Mouse (Mus musculus) liver, embryonic 16.5 days (tissue): ENCODE measurements at regions not wholly inside any gene's neighbourhood (a gene's known extent, or its start where the extent isn't known, plus 50 kb on each side); places are given as distances from the start of the nearest gene placed in this dataset.
A peak's percentile ranks its signal among the peaks of the same experiment; 100 is the strongest.

Experiments used
- ATAC-seq: fragments of 200-750 bp; cut with Nextera tagmentation; 2 replicates; pipeline ENCODE4 v1.8.0; 2017; ENCODE audit warnings: low read depth, mild to moderate bottlenecking, moderate number of reproducible peaks, moderate library complexity
- H3K27ac ChIP-seq: fragments of 300-500 bp; sonication (generic); 2 replicates; pipeline ENCODE4 v1.5.1; 2014; ENCODE audit warnings: mild to moderate bottlenecking, low read length
- H3K27me3 ChIP-seq: fragments of 300-500 bp; sonication (generic); 2 replicates; pipeline ENCODE4 v1.6.1; 2014; ENCODE audit warnings: low read depth, low read length, mixed read lengths; ENCODE audit not compliant: control insufficient read depth, insufficient read depth
- H3K36me3 ChIP-seq: fragments of 300-500 bp; sonication (generic); 2 replicates; pipeline ENCODE4 v1.6.1; 2014; ENCODE audit warnings: mild to moderate bottlenecking; ENCODE audit not compliant: control insufficient read depth, insufficient read depth
- H3K4me1 ChIP-seq: fragments of 300-500 bp; sonication (generic); 2 replicates; pipeline ENCODE4 v1.6.1; 2014; ENCODE audit warnings: low read depth, low read length, mixed read lengths; ENCODE audit not compliant: control insufficient read depth
- H3K4me2 ChIP-seq: fragments of 300-500 bp; sonication (generic); 2 replicates; pipeline ENCODE4 v1.6.1; 2014; ENCODE audit warnings: low read depth, low read length, mixed read lengths
- H3K4me3 ChIP-seq: fragments of 300-500 bp; sonication (generic); 2 replicates; pipeline ENCODE4 v1.5.1; 2014; ENCODE audit warnings: low read depth, mild to moderate bottlenecking, low read length
- H3K9ac ChIP-seq: fragments of 300-500 bp; sonication (generic); 2 replicates; pipeline ENCODE4 v1.6.1; 2014; ENCODE audit warnings: low read depth, low read length
- H3K9me3 ChIP-seq: fragments of 300-500 bp; sonication (generic); replicated peaks from 2 replicates; pipeline ENCODE4 v1.6.1; 2016; ENCODE audit warnings: low read length; ENCODE audit not compliant: control insufficient read depth
- WGBS: fragments of 180-500 bp; shearing (Covaris S2); extraction: QIAGEN DNeasy Blood & Tissue Kit; methylation state at CpG from one replicate; pipeline ENCODE4 v1.1.7; 2014; ENCODE audit not compliant: insufficient replicate concordance; 5-methylcytosine and 5-hydroxymethylcytosine counted together

DNA sequence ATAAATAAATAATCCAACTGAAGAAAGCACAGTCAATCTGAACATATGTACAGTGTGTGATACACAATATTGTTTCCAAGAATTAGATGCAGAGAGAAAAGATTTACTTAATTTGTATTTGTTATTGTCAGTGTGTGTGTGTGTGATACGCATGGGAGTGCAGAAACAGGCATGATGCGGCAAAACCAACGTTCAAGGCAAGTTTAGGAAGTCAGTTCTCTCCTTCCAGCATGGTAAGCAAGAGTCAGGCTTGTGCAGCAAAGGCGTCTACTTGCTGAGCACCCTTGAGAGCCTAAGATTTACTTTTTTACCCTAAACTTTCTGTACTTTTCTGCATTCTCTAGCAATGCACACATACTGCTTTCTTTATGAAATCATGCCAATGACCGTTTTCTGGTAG is 102.7 kb upstream of the Sstr4 start:
- Histone ChIP-seq H3K4me3 (no peak overlapping the region), H3K27me3 (no peaks in the 10 kb centered on the region), H3K36me3 (no peaks in the 10 kb centered on the region), H3K27ac (no peak overlapping the region), H3K9ac (no peak overlapping the region), H3K4me2 (no peak overlapping the region), H3K4me1 (no peaks in the 10 kb centered on the region), H3K9me3 (no peaks in the 10 kb centered on the region)
- no peak for ATAC-seq
- WGBS: 47% methylated on average over 5 of the region's 5 CpGs

DNA sequence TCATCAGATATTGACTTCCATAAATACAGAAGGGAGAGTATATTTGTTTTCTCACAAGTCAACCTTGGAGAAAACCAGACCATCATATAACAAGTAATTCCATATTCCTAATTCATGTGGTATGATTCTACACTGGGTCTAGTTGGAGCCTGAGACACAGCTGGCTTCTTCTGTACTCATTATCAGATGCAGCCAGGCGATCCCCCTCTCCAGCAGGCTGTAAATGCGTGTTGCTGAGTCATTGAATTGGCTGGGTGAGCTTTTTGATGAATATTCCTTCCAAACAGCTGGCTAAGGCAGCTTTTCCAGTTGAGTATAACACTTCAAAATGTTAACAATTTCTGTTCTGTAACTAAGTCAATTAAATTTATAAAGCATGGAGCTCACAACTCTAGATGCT is 102.2 kb upstream of the Sstr4 start:
- Histone ChIP-seq H3K27me3 (no peaks in the 10 kb centered on the region), H3K4me1 (no peaks in the 10 kb centered on the region), H3K9me3 (no peaks in the 10 kb centered on the region), H3K4me2 (no peak overlapping the region), H3K4me3 (no peak overlapping the region), H3K36me3 (no peaks in the 10 kb centered on the region), H3K9ac (no peak overlapping the region), H3K27ac (no peak overlapping the region)
- 19% methylated on average over 2 of the region's 2 CpGs for WGBS
- peak; percentile 64; the same call in 1 of the 2 replicates for ATAC-seq

DNA sequence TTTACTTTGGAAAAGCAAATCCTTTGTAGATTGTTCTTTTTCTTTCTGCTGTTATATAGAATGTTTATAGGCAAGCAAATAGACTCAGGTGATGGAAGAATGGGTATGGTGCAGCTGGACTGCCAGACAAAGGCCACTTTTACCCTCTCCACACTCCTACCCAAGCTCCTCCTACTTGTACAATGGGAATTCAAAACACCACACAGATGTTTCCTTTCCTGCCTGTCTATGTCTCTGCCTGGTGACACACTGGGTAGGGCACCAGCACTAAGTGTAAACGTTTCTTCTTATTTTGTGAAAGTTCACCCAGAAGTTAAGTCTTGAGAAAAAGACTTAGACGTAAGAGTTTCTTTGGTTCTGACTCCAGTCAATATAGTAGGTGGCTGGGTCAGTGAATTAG is 94.3 kb upstream of the Sstr4 start:
- ATAC-seq: no peak
- Histone ChIP-seq H3K9ac (no peak overlapping the region), H3K4me3 (no peak overlapping the region), H3K4me1 (no peaks in the 10 kb centered on the region), H3K27me3 (no peaks in the 10 kb centered on the region), H3K27ac (no peak overlapping the region), H3K9me3 (no peaks in the 10 kb centered on the region), H3K36me3 (no peaks in the 10 kb centered on the region), H3K4me2 (no peak overlapping the region)
- 39% methylated on average over 2 of the region's 2 CpGs for WGBS

DNA sequence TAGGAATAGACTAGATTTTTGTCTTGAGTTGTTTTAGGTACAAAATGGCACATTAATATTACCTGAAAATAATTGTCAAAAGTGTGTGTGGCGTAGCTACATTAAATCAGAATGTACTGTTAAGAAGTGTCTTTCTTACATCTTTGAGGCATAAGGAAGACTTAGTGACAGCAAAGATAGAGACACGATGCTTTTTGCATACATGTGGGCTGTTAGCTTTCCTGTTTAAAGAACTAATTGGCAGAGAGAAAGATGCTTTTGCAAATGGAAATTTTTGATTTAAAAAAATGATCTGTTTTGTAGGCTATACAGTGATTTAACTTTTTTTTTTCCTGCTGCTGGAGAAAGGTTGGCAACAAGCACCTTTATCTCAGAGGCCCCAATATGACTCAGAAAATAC is 82.9 kb upstream of the Sstr4 start:
- 53% methylated on average over 2 of the region's 2 CpGs for WGBS
- H3K4me2 ChIP-seq: no peak overlapping the region

DNA sequence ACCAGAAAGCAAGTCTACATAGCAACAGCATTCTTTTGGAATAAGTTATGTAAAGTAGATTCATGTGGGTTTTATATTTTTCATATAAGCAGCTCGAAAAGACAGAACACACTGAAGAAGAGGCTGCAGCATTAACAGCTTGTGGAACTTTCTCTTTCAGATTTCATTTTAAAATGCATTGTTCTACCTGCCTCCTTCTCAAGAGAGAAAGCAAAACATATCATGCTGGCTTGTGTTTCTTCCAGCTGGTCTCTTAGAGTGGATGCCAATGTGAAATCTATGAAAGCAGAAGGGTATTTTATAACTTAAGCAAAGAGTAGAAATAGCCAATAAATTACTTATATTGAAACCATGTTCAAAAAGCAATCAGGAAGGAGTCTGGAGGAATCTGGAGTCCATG is 74.2 kb upstream of the Sstr4 start:
- Histone ChIP-seq H3K4me1 (no peaks in the 10 kb centered on the region), H3K9me3 (no peaks in the 10 kb centered on the region), H3K27me3 (no peaks in the 10 kb centered on the region), H3K9ac (no peak overlapping the region), H3K4me2 (no peak overlapping the region), H3K27ac (no peak overlapping the region), H3K36me3 (no peaks in the 10 kb centered on the region), H3K4me3 (no peak overlapping the region)
- WGBS: 38% methylated on average over 1 of the region's 1 CpGs
- ATAC-seq: no peak

More for the DNA sequence above, 82.9 kb upstream of the Sstr4 start:
- Histone ChIP-seq H3K9ac (no peak overlapping the region), H3K36me3 (no peaks in the 10 kb centered on the region), H3K27me3 (no peaks in the 10 kb centered on the region), H3K9me3 (no peaks in the 10 kb centered on the region), H3K4me3 (no peak overlapping the region), H3K27ac (no peak overlapping the region), H3K4me1 (no peaks in the 10 kb centered on the region)
- ATAC-seq: no peak

DNA sequence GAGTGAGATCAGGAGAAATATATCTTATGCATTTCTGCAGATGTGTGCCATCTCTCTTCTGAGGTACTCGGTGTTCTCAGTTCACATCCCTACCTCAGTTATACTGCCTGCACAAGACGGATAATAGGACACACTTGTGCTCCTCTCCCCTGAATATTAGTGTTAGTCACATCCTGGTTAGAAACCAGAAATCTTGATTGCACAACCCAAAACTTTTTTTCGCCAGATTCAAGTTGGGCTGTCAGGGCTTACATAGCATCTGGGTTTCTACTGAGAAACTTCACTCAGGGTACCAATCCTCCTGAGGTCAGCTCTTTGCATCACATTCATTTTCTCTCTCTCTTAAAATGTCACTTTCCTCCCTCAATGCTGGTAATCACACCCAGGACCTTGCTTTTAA is 69.8 kb upstream of the Sstr4 start:
- ATAC-seq: no peak
- Histone ChIP-seq H3K27ac (no peak overlapping the region), H3K36me3 (no peaks in the 10 kb centered on the region), H3K4me2 (no peak overlapping the region), H3K4me3 (no peak overlapping the region), H3K9me3 (no peaks in the 10 kb centered on the region), H3K4me1 (no peaks in the 10 kb centered on the region), H3K9ac (no peak overlapping the region), H3K27me3 (no peaks in the 10 kb centered on the region)
- WGBS: 57% methylated on average over 3 of the region's 3 CpGs

DNA sequence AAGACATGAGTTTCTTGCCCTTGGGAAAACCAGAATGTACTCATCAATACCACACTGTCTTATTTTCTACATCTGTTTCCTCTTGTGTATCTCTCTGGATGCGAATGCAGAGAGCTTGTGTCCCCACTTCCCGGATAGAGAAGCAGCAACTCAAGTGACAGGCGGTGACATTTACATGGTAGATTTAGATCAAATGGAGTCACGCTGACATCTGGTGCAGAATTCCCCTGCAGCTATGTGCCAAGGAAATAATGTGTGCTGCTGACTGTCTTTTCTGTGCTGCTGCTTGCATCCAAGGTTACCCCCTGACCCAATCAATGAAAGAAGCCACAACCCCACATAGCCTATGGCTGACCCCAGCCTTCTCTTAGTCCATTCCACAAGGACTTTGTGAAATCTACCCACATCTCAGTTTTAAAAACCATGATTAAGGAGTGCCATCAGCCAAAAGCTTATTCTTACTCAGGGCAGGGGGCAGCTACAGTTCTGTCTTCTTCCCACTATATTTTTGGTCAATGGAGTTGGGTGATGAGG is 69.2 kb upstream of the Sstr4 start:
- no peaks in the 10 kb centered on the region for H3K36me3 ChIP-seq
- 56% methylated on average over 4 of the region's 4 CpGs for WGBS
- H3K9me3 ChIP-seq: no peaks in the 10 kb centered on the region
- H3K9ac ChIP-seq: no peak overlapping the region
- H3K27ac ChIP-seq: no peak overlapping the region
- no peaks in the 10 kb centered on the region for H3K27me3 ChIP-seq
- no peak for ATAC-seq
- H3K4me3 ChIP-seq: no peak overlapping the region
- H3K4me1 ChIP-seq: no peaks in the 10 kb centered on the region
- no peak overlapping the region for H3K4me2 ChIP-seq

DNA sequence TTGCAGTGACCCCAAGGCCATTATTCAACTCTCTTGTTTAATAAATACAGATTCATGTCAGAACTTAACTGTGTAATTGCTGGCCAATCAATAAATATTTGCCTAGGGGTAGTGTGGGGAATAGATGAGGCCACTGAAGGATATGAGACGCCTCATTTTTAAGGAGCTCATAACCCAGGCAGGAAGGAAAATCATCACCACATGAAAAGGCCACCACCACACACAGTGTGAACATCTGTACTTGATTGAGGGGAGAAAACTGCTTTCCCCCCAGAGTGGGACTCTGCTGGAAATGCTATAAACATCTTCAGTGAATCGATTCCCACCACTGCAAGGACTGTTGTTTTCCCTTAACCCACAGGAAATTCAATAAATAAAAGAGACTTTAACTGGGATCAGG is 68.7 kb upstream of the Sstr4 start:
- no peaks in the 10 kb centered on the region for H3K36me3 ChIP-seq
- ATAC-seq: no peak

DNA sequence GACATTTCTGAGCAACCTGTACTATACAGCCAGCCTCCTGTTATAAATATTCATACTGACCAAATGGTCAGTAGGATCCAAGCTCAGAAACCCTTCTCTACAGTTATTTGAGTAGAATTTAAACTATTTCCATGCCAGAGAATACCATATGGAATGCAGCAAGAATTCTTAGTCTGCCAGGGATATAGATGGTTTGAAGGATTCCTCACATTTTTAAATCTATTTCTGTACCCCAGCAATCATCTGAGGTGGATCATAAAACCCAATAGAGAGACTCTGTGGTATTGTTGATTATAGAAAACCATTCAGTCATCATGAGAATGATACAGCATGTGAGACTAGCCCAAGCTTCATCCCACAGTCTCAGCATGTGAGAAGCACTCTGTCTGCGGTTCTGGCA is 67.6 kb upstream of the Sstr4 start:
- no peak for ATAC-seq
- Histone ChIP-seq H3K36me3 (no peaks in the 10 kb centered on the region), H3K9me3 (no peaks in the 10 kb centered on the region), H3K27ac (no peak overlapping the region), H3K27me3 (no peaks in the 10 kb centered on the region), H3K4me1 (no peaks in the 10 kb centered on the region), H3K9ac (no peak overlapping the region), H3K4me2 (no peak overlapping the region), H3K4me3 (no peak overlapping the region)
- WGBS: 44% methylated on average over 1 of the region's 1 CpGs

More for the DNA sequence above, 68.7 kb upstream of the Sstr4 start:
- Histone ChIP-seq H3K4me1 (no peaks in the 10 kb centered on the region), H3K27me3 (no peaks in the 10 kb centered on the region), H3K27ac (no peak overlapping the region), H3K4me3 (no peak overlapping the region), H3K9ac (no peak overlapping the region), H3K9me3 (no peaks in the 10 kb centered on the region), H3K4me2 (no peak overlapping the region)
- WGBS: 45% methylated on average over 2 of the region's 2 CpGs
